Mouse (Mus musculus): Measurements from ENCODE around the gene Serinc5.

The Serinc5 gene

DNA sequence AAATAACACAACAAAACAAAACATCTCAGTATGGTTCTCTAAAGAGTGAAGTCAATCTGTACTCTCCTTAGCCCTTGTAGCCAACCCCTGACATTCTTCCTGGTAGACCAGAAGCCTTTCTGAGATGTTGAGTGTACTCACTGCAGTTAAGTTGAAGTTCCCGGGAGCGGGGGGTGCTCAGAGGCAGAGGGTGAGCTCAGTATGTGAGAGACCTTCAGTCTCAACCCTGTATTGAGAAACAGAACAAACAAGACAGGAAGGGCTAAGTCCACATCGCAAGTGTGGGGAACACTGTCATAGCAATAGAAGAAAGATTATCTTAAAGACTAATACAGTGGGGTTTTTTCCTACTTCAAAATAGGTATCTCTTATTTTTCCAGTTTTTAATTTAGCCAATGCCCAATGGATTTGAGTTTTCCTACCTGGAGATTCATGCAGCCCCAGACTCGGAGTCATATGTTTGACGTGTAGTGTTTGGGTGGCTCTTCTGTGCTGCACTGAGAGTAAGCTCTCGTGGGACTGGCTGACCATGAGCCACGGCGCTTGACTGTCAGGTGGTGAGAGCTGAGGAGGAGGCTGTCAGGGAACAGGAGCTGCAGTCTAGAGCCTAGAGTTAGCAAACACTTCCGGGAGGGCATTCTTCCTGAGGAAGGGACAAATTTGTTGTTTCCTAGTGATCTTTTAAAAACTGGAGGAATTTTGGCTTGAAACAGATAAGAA is 95.6 kb downstream of the Serinc5 start:
- DNase-seq, result no peak

DNA sequence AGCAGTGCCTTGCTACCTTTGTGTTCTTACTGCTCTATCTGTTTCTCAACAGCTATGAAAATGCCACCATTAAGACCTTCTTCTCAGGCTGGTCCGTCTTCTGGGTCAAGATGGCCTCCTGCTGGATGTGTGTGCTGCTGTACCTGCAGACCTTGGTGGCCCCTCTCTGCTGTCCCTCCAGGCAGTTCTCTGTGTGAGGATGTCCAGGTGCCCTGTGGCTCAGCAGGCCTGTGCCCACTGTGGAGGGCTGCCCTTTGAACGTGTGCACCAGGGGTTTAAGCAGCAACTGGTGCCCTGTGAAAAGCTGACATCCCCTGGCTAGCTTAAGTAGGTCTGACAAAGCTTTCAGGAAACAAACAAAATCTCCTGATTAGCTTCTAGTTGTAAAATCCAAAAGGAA is 97.0 kb downstream of the Serinc5 start:
- no peak for DNase-seq

DNA sequence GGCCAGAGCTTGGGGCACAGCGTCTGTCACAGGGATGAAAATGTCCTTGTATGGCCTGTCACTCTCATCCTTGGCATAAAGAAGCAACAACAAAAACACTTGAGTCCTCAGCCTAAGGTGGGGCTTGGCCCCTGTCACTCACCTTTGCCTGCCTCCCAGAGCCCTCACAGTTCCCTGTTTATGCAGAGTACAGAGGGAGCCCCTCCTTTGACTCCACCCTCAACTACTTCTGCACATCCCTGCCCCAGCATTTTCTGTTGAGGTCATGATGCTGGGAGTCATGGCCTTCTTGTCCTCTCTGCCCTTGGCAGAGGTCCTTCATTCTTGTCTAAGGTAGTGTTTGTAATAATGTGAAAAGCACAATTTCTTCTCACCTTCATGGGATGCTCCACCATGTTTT is 97.6 kb downstream of the Serinc5 start:
- no peak for DNase-seq

DNA sequence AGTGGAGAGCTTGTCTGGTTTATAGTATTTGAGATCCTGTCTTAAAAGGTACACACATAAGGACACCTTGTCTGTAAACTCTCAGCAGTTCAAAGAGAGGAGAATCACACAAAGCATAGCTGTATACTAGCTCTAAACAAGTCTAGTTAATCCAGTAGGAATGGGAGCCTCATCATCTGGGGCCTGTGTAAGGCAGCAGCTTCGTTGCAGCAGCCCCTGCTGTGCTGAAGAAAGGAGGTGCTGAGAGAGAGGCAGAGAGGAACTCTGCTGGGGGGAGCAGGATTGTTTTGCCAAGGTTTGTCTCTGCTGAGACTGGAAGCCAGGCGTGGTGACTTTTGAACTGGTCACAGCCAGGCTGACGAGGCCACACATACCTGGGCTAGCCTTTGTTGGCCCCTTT is 98.6 kb downstream of the Serinc5 start:
- no peak for DNase-seq

DNA sequence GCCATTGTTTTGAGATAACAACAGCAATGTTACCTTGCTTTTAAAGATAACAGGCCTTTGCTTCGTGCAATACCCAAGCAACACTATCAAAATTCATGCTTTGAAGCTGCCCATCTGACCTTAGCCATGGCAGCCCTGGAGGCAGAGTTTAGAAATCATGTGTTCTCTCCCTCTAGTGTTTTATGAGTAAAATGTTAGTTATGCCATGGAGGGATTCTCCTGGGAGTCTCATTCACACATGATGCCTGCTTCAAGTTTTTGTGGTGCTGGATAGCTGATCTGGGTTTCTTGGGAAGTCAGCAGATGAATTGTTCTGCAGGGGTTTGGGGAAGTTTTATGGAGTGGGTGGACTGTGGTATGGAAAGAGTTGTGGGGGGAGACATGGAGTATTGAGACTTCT is 99.5 kb downstream of the Serinc5 start:
- DNase-seq, result no peak

DNA sequence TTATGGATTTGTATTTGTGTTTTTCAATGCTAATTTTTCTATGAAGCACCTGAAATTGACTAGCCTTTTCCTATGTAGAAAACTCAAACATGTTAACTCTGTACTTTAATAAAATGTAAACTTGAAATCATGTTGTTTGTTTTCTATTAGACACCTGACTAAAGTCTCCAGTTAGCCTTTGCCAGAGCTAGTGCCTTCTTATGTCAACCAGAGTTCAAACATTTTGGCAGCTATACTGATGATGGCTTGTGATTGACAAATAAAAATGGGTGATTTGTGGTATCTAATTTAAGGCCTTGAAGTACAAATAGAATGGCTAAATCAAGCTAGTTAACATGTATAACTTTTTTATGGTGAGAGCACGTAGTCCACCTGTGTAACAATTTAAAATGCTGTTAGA is 100.9 kb downstream of the Serinc5 start:
- DNase-seq, result no peak

DNA sequence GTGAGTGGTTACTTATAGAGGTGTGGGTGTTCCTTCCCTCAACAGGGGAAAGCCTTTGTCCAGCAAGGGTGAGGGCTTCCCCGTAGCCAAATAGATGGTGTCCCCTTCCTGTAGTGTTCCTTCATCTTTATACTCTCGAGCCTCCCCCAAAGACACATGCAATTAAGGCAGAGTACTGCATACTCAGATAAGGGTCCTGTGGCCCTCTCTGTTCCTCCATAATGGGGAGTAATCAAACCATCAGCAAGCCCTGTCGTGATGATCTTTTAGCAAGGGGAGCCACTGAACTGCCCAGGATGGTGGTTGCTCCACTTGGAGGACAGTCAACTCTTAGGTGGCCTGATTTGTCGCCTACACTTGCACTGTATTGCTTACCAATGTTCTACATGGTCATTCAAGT is 101.7 kb downstream of the Serinc5 start:
- DNase-seq, result no peak

DNA sequence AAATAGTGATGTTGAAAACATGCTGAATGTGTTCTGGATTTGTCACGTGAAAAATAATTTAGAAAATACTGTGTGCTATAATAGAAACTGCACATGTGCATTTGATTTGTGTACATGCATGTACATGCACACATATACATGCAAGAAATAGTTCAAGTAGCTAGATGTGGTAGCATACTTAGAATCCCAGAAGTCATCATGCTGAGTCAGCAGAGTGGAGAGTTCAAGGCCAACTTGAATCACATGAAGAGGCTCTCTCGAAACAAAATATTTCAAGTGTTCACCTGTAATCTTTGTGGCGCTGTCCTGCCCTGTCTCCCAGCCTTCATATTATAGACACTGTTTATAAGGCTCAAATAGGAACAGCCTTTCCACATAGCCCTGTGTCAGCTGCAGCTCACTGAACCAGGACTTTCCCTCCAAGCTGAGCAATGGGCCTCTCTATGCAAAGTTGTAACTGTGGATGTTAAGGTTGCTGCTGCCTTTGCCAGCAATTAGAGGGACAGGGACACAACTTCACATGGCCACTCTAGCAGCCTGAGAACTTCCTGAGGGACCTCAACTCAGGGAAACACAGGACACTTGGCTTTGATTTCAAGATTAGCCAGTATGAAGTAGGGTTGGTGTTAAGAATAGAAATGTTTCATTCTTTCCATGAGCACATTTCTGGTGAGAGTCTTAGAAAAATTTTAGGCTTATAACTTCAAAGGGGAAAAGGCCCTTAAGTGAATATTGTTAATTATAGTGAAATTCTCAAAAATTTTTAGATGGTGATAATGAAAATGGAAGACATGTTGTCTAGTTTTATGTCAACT is 107.2 kb downstream of the Serinc5 start:
- DNase-seq, result no peak

DNA sequence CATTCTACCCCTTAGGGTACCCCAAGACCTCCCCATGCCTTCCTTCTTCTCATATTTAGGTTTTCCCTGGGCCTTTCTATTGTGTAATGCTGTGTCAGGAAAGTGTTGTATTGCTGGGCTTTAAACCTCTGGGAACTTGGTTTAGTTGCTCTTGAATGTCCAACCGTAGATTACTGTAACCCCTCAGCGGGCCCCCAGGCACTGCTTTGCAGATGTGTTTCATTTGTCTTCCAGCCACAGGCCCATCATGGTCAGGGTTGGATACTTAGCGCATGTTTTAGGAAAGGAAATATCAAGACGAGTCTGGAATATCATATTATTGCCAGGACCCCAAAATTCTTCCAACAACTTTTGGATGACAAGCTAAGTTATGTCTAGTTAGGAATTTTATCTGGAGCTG is 110.1 kb downstream of the Serinc5 start:
- no peak for DNase-seq

DNA sequence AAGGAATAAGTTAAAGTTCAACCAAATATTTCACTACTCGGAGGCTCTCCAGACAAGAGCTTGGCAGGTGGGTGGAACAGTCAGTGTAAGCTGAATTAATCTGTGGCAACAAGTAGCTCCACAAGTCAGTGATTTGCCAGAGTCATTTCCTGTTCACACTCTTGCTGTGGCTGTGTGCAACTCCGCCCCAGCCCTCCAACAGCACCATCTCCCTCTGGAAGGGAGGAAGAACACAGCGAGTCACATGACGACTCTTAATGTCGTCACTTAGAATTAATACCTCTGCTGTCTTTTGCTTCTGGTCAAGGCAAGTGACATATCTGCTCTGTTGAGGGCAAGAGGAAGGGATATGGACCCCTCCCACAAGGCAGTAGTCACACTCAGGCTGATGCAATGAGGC is 111.5 kb downstream of the Serinc5 start:
- DNase-seq, result no peak

DNA sequence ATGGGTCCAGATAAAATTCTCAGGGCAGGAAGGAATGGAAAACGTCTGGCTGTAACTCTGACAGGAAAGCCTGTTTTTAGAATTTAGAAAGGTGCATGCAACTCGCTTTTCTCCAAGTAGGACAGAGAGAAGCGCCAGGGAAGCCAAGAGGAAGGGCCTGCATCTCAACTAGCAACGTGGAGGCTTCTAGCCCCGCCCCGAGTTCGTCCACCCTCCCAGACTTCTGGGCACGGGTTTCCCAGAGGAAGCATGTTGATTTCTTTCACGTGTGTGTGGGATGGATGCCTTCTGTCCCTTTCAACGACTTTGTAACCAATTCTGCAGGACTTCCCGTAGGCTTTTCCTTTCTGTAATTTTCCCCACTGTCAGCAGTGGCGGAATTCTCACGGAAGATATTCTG is 118.9 kb downstream of the Serinc5 start:
- DNase-seq, result peak; percentile 42

DNA sequence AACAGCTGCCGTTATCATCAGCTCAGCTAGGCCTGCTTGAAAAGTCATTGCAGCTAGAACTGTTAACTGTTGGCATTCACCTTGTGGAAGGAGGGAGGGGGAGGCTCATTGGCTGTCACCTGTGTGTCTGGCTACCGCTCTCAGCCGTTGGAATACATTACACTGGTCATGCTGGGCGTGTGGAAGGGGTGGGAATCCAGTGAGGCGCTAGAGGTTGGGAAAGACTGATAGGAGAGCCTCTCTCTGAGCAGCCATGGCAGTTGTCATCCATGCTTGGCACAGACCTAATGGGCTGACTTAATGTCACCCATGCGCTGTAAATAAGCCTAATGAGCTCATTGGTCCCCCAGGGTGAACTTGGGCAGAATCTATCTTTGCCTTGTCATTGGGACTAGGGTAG is 120.9 kb downstream of the Serinc5 start:
- DNase-seq, result no peak

DNA sequence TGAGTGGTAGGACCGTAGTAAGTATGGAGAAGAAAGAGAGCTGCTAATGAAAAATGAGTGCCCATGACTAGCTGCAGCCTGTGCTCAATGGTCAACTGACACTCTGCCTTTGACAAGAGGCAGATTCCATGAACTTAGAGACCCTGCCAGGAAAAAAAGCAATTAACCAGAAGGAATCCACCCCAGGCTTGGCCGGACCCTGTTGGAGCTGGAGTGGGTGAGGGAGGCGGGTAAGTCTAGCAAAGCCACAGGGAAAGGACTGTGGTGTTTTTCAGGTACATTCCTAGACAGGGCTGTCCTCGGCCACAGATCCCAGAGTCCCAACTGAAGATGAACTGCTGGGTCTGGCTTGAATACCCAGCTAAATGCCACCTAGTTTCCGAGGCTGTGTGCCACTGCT is 121.9 kb downstream of the Serinc5 start:
- DNase-seq, result no peak

DNA sequence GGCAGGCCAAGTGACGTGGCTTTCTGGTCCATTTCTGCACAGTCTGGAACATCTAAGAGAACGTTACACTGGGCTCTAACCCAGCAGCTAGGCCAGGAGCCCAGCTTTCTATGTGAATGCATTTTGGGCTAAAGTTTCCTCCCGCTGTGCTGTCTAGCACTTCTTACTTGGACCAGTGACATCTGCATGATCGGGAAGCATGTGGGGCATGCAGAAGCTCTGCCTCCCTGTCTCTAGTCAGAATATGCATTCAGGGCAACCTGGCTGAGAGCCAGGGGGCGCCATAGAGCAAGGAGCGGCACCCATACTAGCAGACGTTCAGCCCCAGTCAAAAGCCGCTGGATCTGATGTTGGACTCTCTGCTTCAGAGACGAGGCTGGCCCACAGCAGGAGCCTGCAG is 122.4 kb downstream of the Serinc5 start:
- peak; percentile 72 for DNase-seq

DNA sequence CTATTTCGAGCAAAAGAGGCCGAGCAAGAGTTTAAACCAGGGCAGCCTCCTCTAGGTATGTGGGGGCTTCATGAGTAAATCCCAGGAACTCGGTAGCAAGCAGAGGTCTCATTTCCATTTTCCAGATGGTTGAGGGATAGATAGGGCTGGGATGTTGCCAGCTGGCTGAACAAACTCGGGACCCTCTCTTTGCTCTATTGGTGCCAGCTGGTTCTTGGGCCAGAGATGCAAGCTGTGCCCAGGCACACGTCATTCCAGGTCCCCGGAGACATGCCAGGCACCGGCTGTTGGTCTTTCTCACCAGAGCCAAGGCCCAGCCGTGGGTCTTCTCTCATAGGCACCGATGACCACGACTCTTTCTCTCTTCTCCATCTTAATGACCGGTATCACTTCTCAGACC is 122.8 kb downstream of the Serinc5 start:
- DNase-seq, result no peak

DNA sequence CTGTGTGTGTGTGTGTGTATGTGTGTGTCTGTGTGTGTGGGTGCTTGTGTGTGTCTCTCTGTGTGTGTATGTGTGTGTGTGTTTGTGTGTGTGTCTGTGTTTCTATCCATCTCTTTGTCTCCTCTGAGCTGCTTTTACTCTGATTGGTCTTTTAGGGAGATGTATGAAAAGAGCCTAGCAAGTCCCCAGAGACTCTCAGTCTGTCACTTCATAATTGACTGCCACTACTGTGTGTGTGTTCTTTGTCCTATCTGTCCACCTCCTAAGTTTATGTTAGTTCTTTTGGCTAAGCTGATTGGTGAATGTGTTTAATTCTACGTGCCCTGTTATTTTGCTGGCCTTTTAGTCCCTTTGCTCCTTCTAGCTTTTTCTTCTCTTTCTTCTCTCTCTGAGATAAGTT is 124.8 kb downstream of the Serinc5 start:
- DNase-seq, result no peak

DNA sequence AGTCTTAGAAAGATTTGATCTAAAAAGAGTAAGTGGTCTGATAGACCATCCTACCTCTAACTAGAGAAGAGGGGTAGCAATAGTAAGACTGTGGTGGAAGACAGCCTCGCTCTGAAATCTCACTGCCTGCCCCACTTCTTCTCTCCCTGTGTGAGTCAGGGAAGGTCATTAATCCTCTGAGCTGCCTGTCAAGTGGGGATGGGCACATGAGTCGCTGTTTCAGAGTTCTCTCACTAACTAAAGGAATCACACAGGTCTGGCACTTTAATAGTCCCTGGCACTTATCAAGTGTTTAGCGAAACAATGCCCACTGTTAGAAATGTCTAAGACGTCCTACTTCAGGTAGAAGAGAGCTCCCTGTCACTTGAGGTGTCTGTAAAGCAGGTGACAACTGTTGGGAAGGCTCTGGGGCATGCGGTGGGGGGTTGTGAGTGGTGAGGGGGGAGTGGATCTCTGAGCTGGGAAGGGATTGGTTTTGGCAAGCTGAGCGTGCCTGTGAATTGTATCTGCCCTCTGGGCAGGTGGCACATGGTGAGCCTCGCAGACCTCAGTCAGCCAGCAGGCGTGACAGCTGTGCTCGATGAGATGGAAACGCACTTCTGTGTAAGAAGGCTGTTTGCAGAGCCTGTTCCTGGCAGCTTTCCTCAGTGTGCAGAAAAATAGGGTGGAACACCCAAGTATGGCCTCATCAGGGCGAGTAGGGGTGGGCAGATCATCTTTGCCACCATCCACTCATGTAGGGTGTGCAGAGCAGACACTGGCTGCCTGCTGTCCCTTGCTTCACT is 125.8 kb downstream of the Serinc5 start:
- DNase-seq, result no peak

DNA sequence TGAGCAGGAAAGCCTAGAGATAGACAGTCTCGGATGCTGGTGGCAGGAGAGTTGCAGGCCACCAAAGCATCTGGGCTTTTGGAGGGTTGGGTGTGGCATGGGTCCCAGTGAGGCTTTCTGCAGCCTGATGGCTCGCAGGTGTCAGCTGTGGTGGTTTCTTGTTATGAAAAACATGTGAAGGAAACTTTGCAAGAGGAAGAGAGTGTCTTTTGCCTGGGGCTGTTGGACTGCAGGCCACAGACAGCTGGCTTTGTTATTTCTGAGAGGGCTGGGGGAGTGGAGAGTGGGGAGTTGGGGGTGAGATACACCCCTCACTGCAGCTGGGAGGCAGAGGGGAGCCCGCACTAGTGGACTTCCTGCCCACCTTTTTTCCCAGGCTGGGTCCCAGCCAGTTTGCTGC is 127.9 kb downstream of the Serinc5 start:
- no peak for DNase-seq

DNA sequence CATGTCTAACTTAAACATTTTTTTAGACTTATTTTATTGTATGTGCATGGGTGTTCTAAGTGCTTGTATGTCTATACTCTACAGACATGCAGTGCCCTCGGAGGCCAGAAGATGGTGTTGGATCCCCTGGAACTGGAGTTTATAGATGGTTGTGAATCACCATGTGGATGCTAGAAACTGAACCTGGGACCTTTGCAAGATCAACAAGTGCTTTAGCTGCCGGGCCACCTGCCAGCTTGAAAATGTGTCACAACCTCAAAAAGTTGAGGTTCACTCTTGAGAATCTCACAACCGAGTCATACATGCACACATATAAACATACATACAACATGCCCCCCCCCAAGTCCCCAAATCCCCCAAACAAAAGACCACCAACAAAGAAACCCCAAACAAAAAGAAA is 129.0 kb downstream of the Serinc5 start:
- no peak for DNase-seq

DNA sequence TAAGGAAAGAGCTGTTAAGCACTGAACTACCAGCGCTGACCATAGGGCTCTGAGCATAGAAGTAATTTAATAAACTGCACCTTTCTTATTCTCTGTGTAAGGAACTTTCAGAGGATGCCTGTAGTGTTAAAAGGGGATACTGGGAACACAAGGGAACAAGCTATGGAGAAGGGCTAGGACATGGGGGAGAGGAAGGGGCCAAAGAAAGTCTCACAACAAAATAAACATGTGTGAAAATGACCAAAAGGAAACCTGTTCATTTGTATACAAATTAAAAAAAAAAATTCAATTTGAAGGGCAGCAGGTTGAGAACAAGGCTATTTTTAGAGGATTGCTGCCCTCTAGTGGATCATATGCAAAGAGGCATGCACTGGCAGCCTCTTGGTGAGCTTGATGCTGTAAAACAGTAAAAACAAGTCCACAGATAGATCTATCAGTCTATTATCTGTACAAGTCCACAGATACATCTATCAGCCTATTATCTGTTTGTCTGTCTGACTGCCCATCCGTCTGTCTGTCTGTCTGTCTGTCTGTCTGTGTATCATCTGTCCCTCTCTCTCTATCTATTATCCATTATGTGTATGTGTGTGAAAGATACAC is 129.9 kb downstream of the Serinc5 start:
- peak; percentile 49 for DNase-seq

DNA sequence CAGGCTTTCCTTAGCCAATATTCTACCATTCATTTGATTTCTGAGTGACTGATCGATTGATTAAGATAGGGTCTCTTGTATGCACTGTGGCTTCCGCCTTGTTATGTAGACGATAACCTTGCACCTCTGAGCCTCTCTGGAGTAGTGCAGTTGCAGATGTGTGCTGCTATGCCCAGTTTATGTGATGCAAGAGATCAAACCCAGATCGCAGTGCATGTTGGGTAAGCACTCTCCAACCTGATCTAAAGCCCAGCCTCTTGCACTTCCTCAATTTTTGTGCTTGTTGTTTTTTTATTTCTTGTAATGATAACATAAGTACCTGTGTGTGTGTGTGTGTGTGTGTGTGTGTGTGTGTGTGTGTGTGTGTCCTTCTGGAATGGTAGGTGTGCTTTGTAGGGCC is 132.0 kb downstream of the Serinc5 start:
- DNase-seq, result no peak

DNA sequence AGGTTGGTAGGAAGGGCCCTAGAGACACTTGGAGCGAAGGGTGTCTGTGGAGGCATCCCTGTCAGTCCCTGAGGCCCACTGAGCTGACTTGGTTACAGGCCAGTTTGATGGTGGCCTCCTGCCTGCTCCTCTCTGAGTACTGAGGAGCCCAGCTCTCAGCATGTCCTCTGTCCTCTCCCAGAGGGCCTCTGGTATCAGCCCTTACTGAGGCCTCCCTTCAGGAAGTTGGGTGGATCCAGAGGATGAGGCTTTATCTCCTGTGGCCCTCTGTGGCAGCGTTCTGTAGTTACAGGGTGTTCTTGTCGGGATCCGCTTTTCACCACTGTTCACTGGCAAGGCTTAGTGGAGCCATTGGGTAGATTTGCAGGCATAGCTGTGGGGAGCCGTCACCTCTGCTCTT is 132.4 kb downstream of the Serinc5 start:
- DNase-seq, result no peak

DNA sequence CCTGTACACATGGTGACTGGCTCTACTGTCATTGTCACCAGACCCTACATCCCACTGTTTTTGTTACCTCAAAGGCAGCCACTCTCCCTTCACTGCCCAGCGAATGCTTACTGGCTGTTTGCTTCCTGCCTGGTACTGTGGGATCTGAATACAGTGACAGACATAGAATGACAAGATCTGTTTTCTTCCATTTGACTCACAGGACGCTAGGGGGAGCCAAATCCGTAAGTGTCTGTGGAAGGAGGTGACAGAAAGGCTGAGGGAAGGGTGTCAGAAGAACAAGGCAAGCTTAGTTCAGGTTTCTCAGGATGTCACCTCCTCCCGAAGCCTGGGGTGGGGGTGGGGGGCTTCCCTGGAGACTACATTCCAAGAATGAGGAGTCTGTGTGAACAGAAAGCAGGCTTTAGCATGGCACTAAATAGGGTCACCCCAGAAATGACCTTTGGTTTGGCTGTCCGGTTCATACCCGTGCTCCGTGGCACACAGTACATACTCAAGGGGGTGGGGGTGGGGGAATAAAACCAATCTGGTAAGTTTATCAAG is 140.2 kb downstream of the Serinc5 start:
- DNase-seq, result peak; percentile 85
